Mouse (Mus musculus) lung, adult 2 months (tissue): ENCODE results near the gene Scamp3.

Experiments
- CTCF ChIP-seq: fragments of 200-500 bp; IDR thresholded peaks from 2 replicates; pipeline ENCODE4 v1.5.1; 2011; ENCODE audit warnings: mild to moderate bottlenecking, low read length, control low read depth; ENCODE audit not compliant: insufficient read depth
- POLR2A ChIP-seq: fragments of 200-500 bp; IDR thresholded peaks from 2 replicates; pipeline ENCODE4 v1.6.1; 2011; ENCODE audit warnings: low read depth, mild to moderate bottlenecking, control low read depth, low read length, borderline replicate concordance; ENCODE audit errors: extremely low read depth

- TF ChIP-seq CTCF (no peak), POLR2A (no peak)
Observed at GRCm38 (mm10) chr3:89187690-89188477, 10.6 kb downstream of the Scamp3 start.
